Mouse (Mus musculus) intestine, embryonic 15.5 days (tissue): ENCODE data around the gene Tmem238. TPM values are rescaled to one million over a fixed set of nuclear protein-coding genes. Genes with fewer than 3 reads are reported as not detected.
"Not testable (repeated sequence)": the region's sequence is repeated elsewhere in the genome, so short reads cannot be mapped to it uniquely, and the experiment has no call there.

Experiments
- ATAC-seq: fragments of 200-750 bp; cut with Nextera tagmentation; 2 replicates; pipeline ENCODE4 v1.8.0; 2017; ENCODE audit warnings: moderate TSS enrichment, moderate library complexity
- H3K27ac ChIP-seq: fragments of 300-500 bp; sonication (generic); 2 replicates; pipeline ENCODE4 v1.5.1; 2015; ENCODE audit warnings: mild to moderate bottlenecking, inconsistent platforms
- H3K27me3 ChIP-seq: fragments of 300-500 bp; sonication (generic); replicated peaks from 2 replicates; pipeline ENCODE4 v1.6.1; 2015; ENCODE audit warnings: inconsistent platforms
- H3K36me3 ChIP-seq: fragments of 300-500 bp; sonication (generic); 2 replicates; pipeline ENCODE4 v1.6.1; 2015; ENCODE audit warnings: inconsistent platforms
- H3K4me1 ChIP-seq: fragments of 300-500 bp; sonication (generic); replicated peaks from 2 replicates; pipeline ENCODE4 v1.6.1; 2015; ENCODE audit warnings: inconsistent platforms
- H3K4me2 ChIP-seq: fragments of 300-500 bp; sonication (generic); replicated peaks from 2 replicates; pipeline ENCODE4 v1.6.1; 2015; ENCODE audit warnings: mild to moderate bottlenecking, inconsistent platforms
- H3K4me3 ChIP-seq: fragments of 300-500 bp; sonication (generic); replicated peaks from 2 replicates; pipeline ENCODE4 v1.5.1; 2015; ENCODE audit warnings: inconsistent platforms
- H3K9ac ChIP-seq: fragments of 300-500 bp; sonication (generic); 2 replicates; pipeline ENCODE4 v1.6.1; 2015; ENCODE audit warnings: inconsistent platforms
- H3K9me3 ChIP-seq: fragments of 300-500 bp; sonication (generic); 2 replicates; pipeline ENCODE4 v1.6.1; 2016; ENCODE audit warnings: inconsistent platforms
- WGBS: fragments of 180-500 bp; shearing (Covaris S2); methylation state at CpG from one replicate; pipeline ENCODE4 v1.1.7; 2015; 5-methylcytosine and 5-hydroxymethylcytosine counted together
- polyA plus RNA-seq: library from polyadenylated mRNA; unstranded; fragments of >200 nt; fragmentation: Nextera tagmentation; extraction: Ambion mirVana; gene quantifications from 2 replicates; pipeline ENCODE4 v1.2.1, GENCODE M21; 2015

Gene Tmem238
- polyA plus RNA-seq, 1 experiment from 2014 or later, result 40.6 TPM

GRCm38 (mm10) chr7:4812303-4813104 is 23.0 kb upstream of the Tmem238 start, which contains the start of gene Ube2s:
Ube2s (minus strand) TSS chr7:4812590.
- peak within 1 kb of the TSS; percentile 96 for H3K4me3 ChIP-seq
- H3K4me1 ChIP-seq, result peaks cover 25% of the 10 kb centered on the region
- peak within 1 kb of the TSS; percentile 68 for H3K4me2 ChIP-seq
- under 1% methylated on average over 62 of the region's 62 CpGs for WGBS
- no peaks in the 10 kb centered on the region for H3K9me3 ChIP-seq
- peaks cover 4% of the 10 kb centered on the region; the same call in 1 of the 2 replicates for H3K36me3 ChIP-seq
- H3K9ac ChIP-seq, result peak within 1 kb of the TSS; percentile 98
- peak within 1 kb of the TSS; percentile 93 for H3K27ac ChIP-seq
- peak; percentile 99 for ATAC-seq
- H3K27me3 ChIP-seq, result no peaks in the 10 kb centered on the region

DNA sequence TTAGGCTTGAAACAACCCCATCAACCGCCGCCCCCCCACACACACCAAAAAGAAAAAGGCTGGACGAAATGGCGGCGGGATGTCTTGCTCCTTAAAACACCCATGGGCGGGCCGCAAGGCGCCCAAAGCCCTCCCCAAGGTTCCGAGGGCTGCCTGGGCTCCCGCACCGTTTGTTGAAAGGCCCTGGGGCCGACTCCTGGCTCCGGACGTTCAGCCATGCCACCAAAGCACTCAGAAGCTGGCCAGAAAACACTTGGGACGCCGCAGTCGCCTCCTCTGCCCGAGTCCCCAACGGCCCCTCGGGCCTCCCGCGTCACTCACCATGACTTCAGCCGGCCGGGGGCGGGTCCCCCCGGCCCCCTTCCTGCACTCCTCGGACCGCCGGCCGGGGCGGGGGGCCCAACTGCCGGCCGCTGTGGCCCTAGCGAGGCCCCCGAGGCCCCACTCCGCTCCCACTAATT is 22.4 kb upstream of the Tmem238 start:
- no peaks in the 10 kb centered on the region for H3K9me3 ChIP-seq
- H3K9ac ChIP-seq, result peak overlapping the region; percentile 98
- peaks cover 10% of the 10 kb centered on the region for H3K36me3 ChIP-seq
- H3K27me3 ChIP-seq, result no peaks in the 10 kb centered on the region
- H3K4me2 ChIP-seq, result peak overlapping the region; percentile 68
- under 1% methylated on average over 28 of the region's 36 CpGs for WGBS
- H3K27ac ChIP-seq, result peak overlapping the region; percentile 93
- peaks cover 25% of the 10 kb centered on the region for H3K4me1 ChIP-seq
- peak; percentile 44; the same call in 1 of the 2 replicates for ATAC-seq
- H3K4me3 ChIP-seq, result peak overlapping the region; percentile 96

- Histone ChIP-seq H3K36me3 (peaks cover 15% of the 10 kb centered on the region), H3K4me1 (peaks cover 25% of the 10 kb centered on the region), H3K9ac (peak overlapping the region; percentile 98), H3K4me3 (peak overlapping the region; percentile 96), H3K4me2 (peak overlapping the region; percentile 68), H3K27ac (peak overlapping the region; percentile 93; the same call in 1 of the 2 replicates)
- ATAC-seq, H3K9me3 ChIP-seq, H3K27me3 ChIP-seq: not testable (repeated sequence)
- WGBS, result 33% methylated on average over 10 of the region's 10 CpGs
Observed at GRCm38 (mm10) chr7:4811131-4811530, 21.7 kb upstream of the Tmem238 start.

DNA sequence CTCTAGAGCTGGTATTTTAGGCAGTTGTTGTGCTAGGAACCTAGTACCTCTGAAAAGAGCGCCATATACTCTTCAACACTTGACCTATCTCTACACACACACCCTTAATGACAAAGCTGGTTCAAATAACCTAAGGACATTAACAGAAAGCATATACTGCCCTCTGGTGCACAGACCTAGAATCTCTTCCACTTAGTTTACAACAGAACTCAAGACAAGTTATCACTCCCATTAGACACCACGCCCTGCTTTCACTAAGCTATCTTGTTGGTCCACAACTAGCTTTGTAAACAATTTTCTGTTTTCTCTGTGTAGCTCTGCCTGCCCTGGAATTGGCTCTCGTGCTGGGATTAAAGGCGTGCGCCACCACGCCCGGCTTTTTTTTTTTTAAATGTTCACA is 17.3 kb upstream of the Tmem238 start:
- no peak overlapping the region for H3K4me3 ChIP-seq
- peaks cover 21% of the 10 kb centered on the region for H3K4me1 ChIP-seq
- H3K27me3 ChIP-seq, result no peaks in the 10 kb centered on the region
- H3K9me3 ChIP-seq, result no peaks in the 10 kb centered on the region
- ATAC-seq, result peak; percentile 11; the same call in 1 of the 2 replicates
- H3K36me3 ChIP-seq, result peaks cover 18% of the 10 kb centered on the region
- H3K27ac ChIP-seq, result no peak overlapping the region
- H3K4me2 ChIP-seq, result no peak overlapping the region
- H3K9ac ChIP-seq, result no peak overlapping the region
- 86% methylated on average over 7 of the region's 7 CpGs for WGBS

- H3K4me1 ChIP-seq, result no peaks in the 10 kb centered on the region
- H3K27ac ChIP-seq, result no peak overlapping the region
- no peak overlapping the region for H3K9ac ChIP-seq
- H3K27me3 ChIP-seq, result no peaks in the 10 kb centered on the region
- no peaks in the 10 kb centered on the region for H3K9me3 ChIP-seq
- peaks cover 16% of the 10 kb centered on the region for H3K36me3 ChIP-seq
- no peak overlapping the region for H3K4me3 ChIP-seq
- ATAC-seq, result no peak
- no peak overlapping the region for H3K4me2 ChIP-seq
Observed at GRCm38 (mm10) chr7:4802247-4802646, 12.8 kb upstream of the Tmem238 start.

- Histone ChIP-seq H3K4me3 (no peak overlapping the region), H3K9ac (no peak overlapping the region), H3K27ac (no peak overlapping the region), H3K4me2 (no peak overlapping the region), H3K4me1 (peaks cover 14% of the 10 kb centered on the region), H3K9me3 (no peaks in the 10 kb centered on the region), H3K27me3 (no peaks in the 10 kb centered on the region), H3K36me3 (peaks cover 15% of the 10 kb centered on the region)
- 72% methylated on average over 7 of the region's 7 CpGs for WGBS
- no peak for ATAC-seq
Observed at GRCm38 (mm10) chr7:4795767-4796433, 6.4 kb upstream of the Tmem238 start.

DNA sequence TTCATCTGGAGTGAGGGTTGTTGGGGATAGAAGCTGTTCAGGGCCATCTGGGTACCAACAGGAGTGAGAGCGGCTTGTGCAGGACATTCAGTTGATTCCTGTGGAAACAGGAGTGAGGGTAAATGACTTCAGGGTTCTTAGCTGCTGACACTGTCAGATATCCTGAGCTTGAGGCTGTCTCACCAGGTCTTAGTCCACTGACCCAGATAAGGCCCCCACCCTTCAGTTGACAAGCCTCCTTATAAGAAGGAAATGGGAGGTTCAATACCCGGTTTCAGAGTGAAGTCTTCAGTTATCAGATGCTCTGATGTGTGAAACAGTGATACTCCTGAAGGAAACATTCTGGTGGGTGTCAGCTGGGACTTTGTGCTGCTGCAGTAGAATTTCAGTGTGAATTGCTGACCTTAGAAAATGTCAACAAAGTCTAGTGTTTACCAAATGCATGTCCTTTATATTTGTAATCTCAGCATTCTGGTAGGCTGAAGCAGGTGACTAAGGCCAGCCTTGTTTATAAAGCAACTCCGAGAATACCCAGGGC is 5.2 kb upstream of the Tmem238 start:
- no peak for ATAC-seq
- no peaks in the 10 kb centered on the region for H3K27me3 ChIP-seq
- 73% methylated on average over 3 of the region's 3 CpGs for WGBS
- H3K4me3 ChIP-seq, result no peak overlapping the region
- peaks cover 15% of the 10 kb centered on the region for H3K36me3 ChIP-seq
- no peaks in the 10 kb centered on the region for H3K9me3 ChIP-seq
- no peak overlapping the region for H3K27ac ChIP-seq
- peak overlapping the region; percentile 80 for H3K4me2 ChIP-seq
- peaks cover 14% of the 10 kb centered on the region for H3K4me1 ChIP-seq
- no peak overlapping the region for H3K9ac ChIP-seq

DNA sequence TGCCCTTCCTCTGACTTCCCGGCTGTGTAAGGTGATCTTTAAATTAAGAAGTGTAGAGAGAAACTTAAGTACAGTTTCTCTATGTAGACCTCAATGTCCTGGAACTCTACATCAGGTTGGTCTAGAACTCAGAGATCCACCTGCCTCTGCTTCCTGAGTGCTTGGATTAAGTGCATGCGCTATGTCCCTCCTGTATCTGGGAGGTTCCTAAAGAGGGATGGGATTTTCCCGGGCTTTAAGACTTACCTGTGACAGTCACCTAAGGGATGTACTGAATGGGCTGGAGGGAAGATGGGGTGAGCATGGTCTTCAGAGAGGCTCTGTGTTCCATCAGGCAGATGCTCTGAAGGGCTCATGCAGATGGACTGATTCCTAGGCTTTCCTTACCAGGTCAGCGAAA is 4.2 kb upstream of the Tmem238 start:
- Histone ChIP-seq H3K27ac (peak overlapping the region; percentile 89), H3K36me3 (peaks cover 15% of the 10 kb centered on the region), H3K9me3 (no peaks in the 10 kb centered on the region), H3K27me3 (no peaks in the 10 kb centered on the region), H3K4me1 (peaks cover 14% of the 10 kb centered on the region), H3K4me3 (peak overlapping the region; percentile 83), H3K9ac (peak overlapping the region; percentile 91), H3K4me2 (peak overlapping the region; percentile 80)
- 33% methylated on average over 4 of the region's 4 CpGs for WGBS
- ATAC-seq, result no peak

- WGBS, result under 1% methylated on average over 31 of the region's 31 CpGs
- H3K27me3 ChIP-seq, H3K9me3 ChIP-seq, ATAC-seq: not testable (repeated sequence)
- Histone ChIP-seq H3K36me3 (peaks cover 15% of the 10 kb centered on the region), H3K9ac (peak overlapping the region; percentile 91), H3K4me1 (peaks cover 16% of the 10 kb centered on the region), H3K27ac (peak overlapping the region; percentile 89), H3K4me2 (peak overlapping the region; percentile 80), H3K4me3 (peak overlapping the region; percentile 83)
Observed at GRCm38 (mm10) chr7:4793248-4793647, 3.8 kb upstream of the Tmem238 start.

DNA sequence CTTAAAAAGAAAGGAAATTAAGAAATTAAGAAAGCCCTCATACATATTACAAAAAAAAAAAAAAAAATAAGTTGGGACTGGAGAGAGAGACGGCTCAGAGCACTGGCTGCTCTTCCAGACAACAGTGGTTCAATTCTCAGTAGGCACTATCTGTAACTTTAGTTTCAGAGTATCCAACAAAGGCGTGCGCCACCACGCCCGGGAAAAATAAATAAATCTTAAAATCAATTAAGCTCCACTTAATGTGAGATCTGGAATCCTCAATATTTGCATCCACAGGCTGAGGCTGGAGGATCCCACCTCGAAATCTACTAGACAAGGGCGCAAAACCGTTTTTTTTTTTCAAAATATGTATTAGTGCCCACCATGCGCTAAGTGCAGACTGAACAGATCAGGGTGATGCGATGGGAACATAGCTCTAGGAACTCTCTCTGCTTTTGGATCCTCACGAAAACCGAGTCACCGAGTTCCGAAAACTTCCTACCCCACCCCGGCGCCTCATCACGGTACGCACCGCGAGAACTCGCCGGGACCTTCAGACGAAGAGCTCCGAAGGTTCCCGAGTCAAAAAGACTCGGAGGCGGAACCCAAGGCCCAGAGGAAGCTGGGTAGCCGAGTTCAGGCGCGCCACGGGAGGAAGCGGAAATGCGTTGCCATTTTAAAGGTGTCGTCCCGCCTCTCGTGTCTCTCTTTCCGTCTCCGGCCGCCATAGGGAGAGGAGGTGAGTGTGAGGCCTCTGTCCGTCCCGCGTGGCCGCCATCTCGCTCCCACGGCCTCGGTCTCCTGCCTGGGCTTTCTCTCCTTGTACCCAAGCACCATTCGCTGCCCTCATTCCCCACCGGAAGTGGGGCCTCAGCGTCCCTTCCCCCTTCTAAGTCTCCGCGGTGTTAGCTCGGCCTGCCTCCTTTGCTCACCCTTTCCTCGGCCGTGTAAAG is 3.1 kb upstream of the Tmem238 start, which contains the start of gene Rpl28:
Gene Rpl28 (plus strand): TSS at position 597 of the 935 bp plus-strand sequence.
- peaks cover 12% of the 10 kb centered on the region for H3K36me3 ChIP-seq
- H3K27ac ChIP-seq, result peak within 1 kb of the TSS; percentile 89
- peaks cover 17% of the 10 kb centered on the region for H3K4me1 ChIP-seq
- H3K4me3 ChIP-seq, result peak within 1 kb of the TSS; percentile 83
- H3K27me3 ChIP-seq, result no peaks in the 10 kb centered on the region
- H3K9me3 ChIP-seq, result no peaks in the 10 kb centered on the region
- peak within 1 kb of the TSS; percentile 80 for H3K4me2 ChIP-seq
- peak; percentile 85 for ATAC-seq
- WGBS, result under 1% methylated on average over 54 of the region's 54 CpGs
- peak within 1 kb of the TSS; percentile 91 for H3K9ac ChIP-seq
